In genomic region chr10:19333425-19333824, GRCm38 (mm10) we compare ENCODE assay signal across 30 mouse cellular contexts. TPM values are rescaled to one million over a fixed set of nuclear protein-coding genes. Genes with fewer than 3 reads are reported as not detected.
A peak's percentile ranks its signal among the peaks of the same experiment; 100 is the strongest.
DNase-seq lines count a peak whose midpoint lies in the region; ATAC-seq and TF ChIP-seq lines count a peak whose summit lies in the region.
"Had no signal": no experiment of that assay in that cellular context is flagged by ENCODE, and none has a peak within 500 bp of the region (broad histone marks: within the 10 kb centered on the region; RNA-seq: fewer than 3 reads in every experiment).

No protein-coding gene starts in this region.

- peak; percentile 67 for DNase-seq in retina, adult 2 months (ENCODE audit: low read depth, low spot score)
- DNase-seq in retina, postnatal 1 day, result no peak
- DNase-seq in T-cell, adult 2 months (ENCODE audit: low spot score), result peak; percentile 83
- peak; percentile 45 for DNase-seq in thymus, adult 2 months
- DNase-seq in adrenal gland, postnatal 36 days, result no peak
- no peak for DNase-seq in kidney, adult 9 months
- no peak for DNase-seq in forebrain, embryonic 14.5 days (ENCODE audit: low spot score)
- DNase-seq: cerebellum, adult 9-11 months; gastrocnemius, postnatal 14 days; kidney, adult 18-20 months; kidney, postnatal 14 days; lung, adult 2 months; spleen, adult 18-20 months had no signal

- peaks cover 10% of the 10 kb centered on the region for H3K4me1 ChIP-seq in thymus, adult 2 months (replicated peaks; ENCODE audit: control insufficient read depth, insufficient read depth, low read length)
- H3K4me1 ChIP-seq in forebrain, embryonic 14.5 days (ENCODE audit: control insufficient read depth, insufficient read depth, low read length), result peaks cover 14% of the 10 kb centered on the region
- no peaks in the 10 kb centered on the region for H3K4me1 ChIP-seq in neural tube, embryonic 15.5 days
- H3K4me1 ChIP-seq: limb, embryonic 10.5 days; stomach, embryonic 15.5 days had no signal

- no peak for TF ChIP-seq CTCF in thymus, adult 2 months (IDR thresholded peaks at IDR 0.05; ENCODE audit: borderline replicate concordance, control insufficient read depth, extremely low read depth, insufficient read depth, low read length, poor library complexity)

- no peak overlapping the region; the same call in 1 of the 2 replicates for H3K27ac ChIP-seq in thymus, adult 2 months (ENCODE audit: control insufficient read depth, insufficient read depth, low read length)
- no peak overlapping the region for H3K27ac ChIP-seq in forebrain, embryonic 14.5 days (ENCODE audit: low read depth, low read length)
- no peak overlapping the region for H3K27ac ChIP-seq in neural tube, embryonic 15.5 days (replicated peaks)
- H3K27ac ChIP-seq: forebrain, embryonic 13.5 days; hindbrain, embryonic 10.5 days; hindbrain, postnatal 0 days; limb, embryonic 10.5 days; macrophage; midbrain, embryonic 10.5 days; stomach, embryonic 15.5 days had no signal

- H3K9ac ChIP-seq in forebrain, embryonic 14.5 days (ENCODE audit: low read length), result no peak overlapping the region
- no peak overlapping the region for H3K9ac ChIP-seq in neural tube, embryonic 15.5 days (replicated peaks)
- H3K9ac ChIP-seq: forebrain, embryonic 13.5 days; stomach, embryonic 15.5 days had no signal

- ATAC-seq in forebrain, embryonic 14.5 days, result no peak
- ATAC-seq in neural tube, embryonic 15.5 days (ENCODE audit: low FRiP score), result no peak
- ATAC-seq: forebrain, embryonic 13.5 days; hindbrain, postnatal 0 days had no signal

- no peaks in the 10 kb centered on the region for H3K36me3 ChIP-seq in thymus, adult 2 months (ENCODE audit: control insufficient read depth, insufficient read depth, low read length)
- no peaks in the 10 kb centered on the region for H3K36me3 ChIP-seq in forebrain, embryonic 14.5 days (ENCODE audit: control insufficient read depth, insufficient read depth, low read length)
- no peaks in the 10 kb centered on the region for H3K36me3 ChIP-seq in neural tube, embryonic 15.5 days
- H3K36me3 ChIP-seq: hindbrain, embryonic 10.5 days; limb, embryonic 10.5 days; midbrain, embryonic 10.5 days; stomach, embryonic 15.5 days had no signal

- 4% methylated on average over 1 of the region's 1 CpGs for WGBS in thymus, adult 2 months
- WGBS in forebrain, embryonic 14.5 days, result 84% methylated on average over 1 of the region's 1 CpGs
- WGBS in neural tube, embryonic 15.5 days, result 82% methylated on average over 1 of the region's 1 CpGs

- H3K4me2 ChIP-seq in forebrain, embryonic 14.5 days (ENCODE audit: low read length), result no peak overlapping the region
- no peak overlapping the region for H3K4me2 ChIP-seq in neural tube, embryonic 15.5 days
- H3K4me2 ChIP-seq: forebrain, embryonic 13.5 days; stomach, embryonic 15.5 days had no signal

- no peaks in the 10 kb centered on the region for H3K9me3 ChIP-seq in forebrain, embryonic 14.5 days (replicated peaks; ENCODE audit: control insufficient read depth, low read length)
- H3K9me3 ChIP-seq in neural tube, embryonic 15.5 days (replicated peaks), result no peaks in the 10 kb centered on the region
- H3K9me3 ChIP-seq: forebrain, embryonic 13.5 days; hindbrain, embryonic 10.5 days; limb, embryonic 10.5 days; midbrain, embryonic 10.5 days; stomach, embryonic 15.5 days had no signal

- no peak for TF ChIP-seq POLR2A in thymus, adult 2 months (IDR thresholded peaks at IDR 0.05; ENCODE audit: control insufficient read depth, extremely low read depth, insufficient read depth, low read length, poor library complexity)

- no peaks in the 10 kb centered on the region for H3K27me3 ChIP-seq in thymus, adult 2 months (ENCODE audit: control insufficient read depth, insufficient read depth, low read length)
- H3K27me3 ChIP-seq in forebrain, embryonic 14.5 days (replicated peaks; ENCODE audit: control insufficient read depth, insufficient read depth, low read length), result 0 out of 2 replicates have a peak, but pooled peaks cover 20% of the 10 kb centered on the region
- peaks cover 32% of the 10 kb centered on the region for H3K27me3 ChIP-seq in neural tube, embryonic 15.5 days (replicated peaks)
- H3K27me3 ChIP-seq: stomach, embryonic 15.5 days had no signal

- no peak overlapping the region for H3K4me3 ChIP-seq in thymus, adult 2 months (ENCODE audit: control insufficient read depth, insufficient read depth, low read length)
- no peak overlapping the region for H3K4me3 ChIP-seq in forebrain, embryonic 14.5 days (ENCODE audit: low read depth, low read length)
- no peak overlapping the region for H3K4me3 ChIP-seq in neural tube, embryonic 15.5 days (replicated peaks)
- H3K4me3 ChIP-seq: forebrain, embryonic 13.5 days; hindbrain, embryonic 10.5 days; limb, embryonic 10.5 days; midbrain, embryonic 10.5 days; stomach, embryonic 15.5 days had no signal

RNA-seq across cellular contexts. Expression of gene Olig3, which starts 22.9 kb away (rescaled TPM):
- polyA plus RNA-seq in thymus, adult 2 months (2012; rRNA removed), result 3.9 and 4.3 TPM in 2 replicates
- total RNA-seq in adrenal gland, postnatal 36 days (2021), result not detected
- 1.7 and 1.8 TPM in 2 replicates for polyA plus RNA-seq in forebrain, embryonic 14.5 days (2014; fragmentation: Nextera tagmentation; extraction: Ambion mirVana)
- 14.9 and 17.3 TPM in 2 replicates for polyA plus RNA-seq in neural tube, embryonic 15.5 days (2015; fragmentation: Nextera tagmentation; extraction: Ambion mirVana)
- total RNA-seq: adrenal gland, adult 18-20 months; gastrocnemius, postnatal 14 days; hindbrain, postnatal 0 days; layer of hippocampus, adult 8-10 months; left cerebral cortex, adult 8-10 months; liver, adult 2 months; MEL had no signal
- polyA plus RNA-seq: C2C12; cortical plate, adult 2 months; heart, postnatal 0 days; limb, embryonic 10.5 days; liver, adult 2 months; macrophage; midbrain, postnatal 0 days had no signal

Comparison
In these comparisons a context has a peak if more than half of its experiments do, and no peak if none do; other contexts are left out.
1. DNase-seq: peak in retina, adult 2 months (single experiment), T-cell, adult 2 months (single experiment) and thymus, adult 2 months (single experiment); none in retina, postnatal 1 day (single experiment), adrenal gland, postnatal 36 days (0 of 2), kidney, adult 9 months (single experiment) and forebrain, embryonic 14.5 days (single experiment).